ENCODE assay signal across 8 mouse cellular contexts in the genomic region with DNA sequence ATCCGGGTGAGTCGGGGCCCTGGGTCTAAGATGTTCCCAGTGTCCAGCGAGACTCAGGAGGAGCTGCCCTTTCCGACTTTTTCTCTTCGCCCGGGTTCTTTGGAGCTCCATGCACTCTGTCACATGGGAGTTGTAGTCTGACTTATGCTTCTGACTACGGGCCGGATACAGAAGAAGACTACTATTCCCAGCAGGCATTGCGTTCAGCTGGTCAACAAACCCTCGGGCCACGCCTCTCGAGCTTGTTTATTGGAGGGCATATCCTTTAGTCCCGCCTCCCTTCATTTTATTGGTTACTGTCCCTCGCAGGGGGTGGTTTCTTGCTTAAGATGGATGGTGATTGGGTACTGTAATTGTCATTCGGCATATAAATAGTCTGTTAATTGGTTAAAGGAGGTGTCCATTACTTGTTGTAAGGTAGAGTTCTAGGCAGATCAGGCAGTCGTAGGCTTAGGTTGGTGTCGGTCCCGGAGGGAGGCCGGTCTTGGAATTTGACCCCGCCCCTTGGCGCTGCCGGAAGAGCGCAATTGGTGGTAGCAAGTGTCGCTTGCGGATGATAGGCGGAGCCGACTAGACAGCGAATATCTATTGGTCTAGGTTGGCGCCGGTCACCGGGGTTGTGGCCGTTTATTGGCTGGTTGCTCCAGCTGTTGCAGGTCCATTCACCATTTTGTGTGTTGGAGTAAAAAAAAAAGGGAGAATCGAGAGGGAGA. TPM values are rescaled to one million over a fixed set of nuclear protein-coding genes. Genes with fewer than 3 reads are reported as not detected.
A peak's percentile ranks its signal among the peaks of the same experiment; 100 is the strongest.
DNase-seq lines count a peak whose midpoint lies in the region; ATAC-seq lines count a peak whose summit lies in the region.

No protein-coding gene starts in this region.

- peaks cover 25% of the 10 kb centered on the region for H3K4me1 ChIP-seq in hindbrain, embryonic 15.5 days (replicated peaks)

- peak overlapping the region; percentile 76 for H3K4me3 ChIP-seq in hindbrain, embryonic 15.5 days

- peak; percentile 96 for ATAC-seq in hindbrain, embryonic 15.5 days (ENCODE audit: low FRiP score, low read depth)

- H3K27ac ChIP-seq in hindbrain, embryonic 15.5 days (replicated peaks), result peak overlapping the region; percentile 96

- H3K9ac ChIP-seq in hindbrain, embryonic 15.5 days, result peak overlapping the region; percentile 87

- H3K9me3 ChIP-seq in hindbrain, embryonic 15.5 days, result no peaks in the 10 kb centered on the region

- peak; percentile 100 for DNase-seq in T-cell, adult 2 months (ENCODE audit: low spot score)
- peak; percentile 98 to 99 for DNase-seq in cerebellum, postnatal 36 days
- peak; percentile 99 to 100 for DNase-seq in frontal cortex, postnatal 36 days (ENCODE audit: low spot score in 2 of 2)
- DNase-seq in left cerebral cortex, adult 11 months (ENCODE audit: low spot score), result peak; percentile 100
- peak; percentile 99 to 100 for DNase-seq in lung, postnatal 4 days
- peak; percentile 100 for DNase-seq in retina, postnatal 7 days (ENCODE audit: low read depth, low spot score)
- peak; percentile 96 for DNase-seq in urinary bladder, adult 2 months (ENCODE audit: low spot score)

- H3K4me2 ChIP-seq in hindbrain, embryonic 15.5 days, result peak overlapping the region; percentile 74

- H3K36me3 ChIP-seq in hindbrain, embryonic 15.5 days, result peaks cover 18% of the 10 kb centered on the region; the same call in 1 of the 2 replicates

- WGBS in hindbrain, embryonic 15.5 days, result under 1% methylated on average over 33 of the region's 33 CpGs

- H3K27me3 ChIP-seq in hindbrain, embryonic 15.5 days, result no peaks in the 10 kb centered on the region

RNA-seq across cellular contexts. Expression of a gene that starts 0.4 kb away (rescaled TPM):
- polyA plus RNA-seq in hindbrain, embryonic 15.5 days (2015; fragmentation: Nextera tagmentation; extraction: Ambion mirVana), result 32.5 and 38.5 TPM in 2 replicates
- polyA plus RNA-seq in urinary bladder, adult 2 months (2012; rRNA removed), result 30.8 and 58.8 TPM in 2 replicates

RNA-seq across cellular contexts. Expression of a gene that starts 17.3 kb away (rescaled TPM):
- polyA plus RNA-seq in hindbrain, embryonic 15.5 days (2015; fragmentation: Nextera tagmentation; extraction: Ambion mirVana), result 3.4 and 4.4 TPM in 2 replicates
- polyA plus RNA-seq in urinary bladder, adult 2 months (2012; rRNA removed), result 23.6 and 26.8 TPM in 2 replicates

RNA-seq across cellular contexts. Expression of a gene that starts 29.9 kb away (rescaled TPM):
- 558 and 579 TPM in 2 replicates for polyA plus RNA-seq in hindbrain, embryonic 15.5 days (2015; fragmentation: Nextera tagmentation; extraction: Ambion mirVana)
- polyA plus RNA-seq in urinary bladder, adult 2 months (2012; rRNA removed), result 40.1 and 48.5 TPM in 2 replicates

RNA-seq across cellular contexts. Expression of a gene that starts 30.3 kb away (rescaled TPM):
- 19.2 and 19.7 TPM in 2 replicates for polyA plus RNA-seq in hindbrain, embryonic 15.5 days (2015; fragmentation: Nextera tagmentation; extraction: Ambion mirVana)
- 79.0 and 83.3 TPM in 2 replicates for polyA plus RNA-seq in urinary bladder, adult 2 months (2012; rRNA removed)

RNA-seq across cellular contexts. Expression of a gene that starts 33.3 kb away (rescaled TPM):
- polyA plus RNA-seq in hindbrain, embryonic 15.5 days (2015; fragmentation: Nextera tagmentation; extraction: Ambion mirVana), result 3.5 and 4.6 TPM in 2 replicates
- 0.06 TPM in 1 of 2 replicates, not detected in the other for polyA plus RNA-seq in urinary bladder, adult 2 months (2012; rRNA removed)

Comparison
In these comparisons a context has a peak if more than half of its experiments do, and no peak if none do; other contexts are left out.
1. Peak in every context shown above with its lines: DNase-seq, ATAC-seq, H3K4me3 ChIP-seq and H3K27ac ChIP-seq.
2. RNA of a gene that starts 29.9 kb away (polyA plus RNA-seq): 558 to 579 TPM in hindbrain, embryonic 15.5 days; 40.1 to 48.5 TPM in urinary bladder, adult 2 months; every median in the first group is over 10 times any median in the second.